Mouse (Mus musculus) embryonic facial prominence, embryonic 15.5 days (tissue): ENCODE data around the gene Synm. TPM values are rescaled to one million over a fixed set of nuclear protein-coding genes. Genes with fewer than 3 reads are reported as not detected.

Experiments
- microRNA-seq: library from miRNA; unstranded; fragments of <30 nt; microRNA quantifications from one replicate; pipeline ENCODE4, GENCODE M21; 2016; ENCODE audit warnings: borderline number of aligned reads
- polyA plus RNA-seq: library from polyadenylated mRNA; unstranded; fragments of >200 nt; fragmentation: Nextera tagmentation; extraction: Ambion mirVana; gene quantifications from 2 replicates; pipeline ENCODE4 v1.2.1, GENCODE M21; 2015

Gene Synm
- polyA plus RNA-seq, 1 experiment from 2014 or later: 1.1 TPM

Small RNAs within 50 kb of the gene (microRNA-seq; reads per million reads assigned to microRNA genes)
- not detected for gene Gm23844

Other genes starting within 250 kb of the Synm start
- 20.6 and 22.4 TPM in 2 replicates for gene Lrrc28, start 114.5 kb downstream of the Synm start, polyA plus RNA-seq
- 29.6 and 29.8 TPM in 2 replicates for gene Ttc23, start 112.3 kb downstream of the Synm start, polyA plus RNA-seq
- gene Igf1r, start 193.1 kb upstream of the Synm start, polyA plus RNA-seq: 26.2 and 28.8 TPM in 2 replicates